Mouse (Mus musculus): ENCODE data around the gene Samt4.
"Not testable (repeated sequence)": the region's sequence is repeated elsewhere in the genome, so short reads cannot be mapped to it uniquely, and the experiment has no call there.

The Samt4 gene

GRCm38 (mm10) chrX:154481702-154482101, at the start of gene Samt4:
Gene Samt4, plus strand, starts transcription at chrX:154482002.
- DNase-seq (ENCODE audit: low spot score in 2 of 2): no peak

GRCm38 (mm10) chrX:154443696-154444095, 38.1 kb upstream of the Samt4 start:
- DNase-seq (ENCODE audit: low spot score in 2 of 2): not testable (repeated sequence)

GRCm38 (mm10) chrX:154468386-154468785, 13.4 kb upstream of the Samt4 start:
- not testable (repeated sequence) for DNase-seq (ENCODE audit: low spot score in 2 of 2)
